Mouse (Mus musculus) limb, embryonic 10.5 days (tissue): ENCODE measurements at regions not wholly inside any gene's neighbourhood (a gene's known extent, or its start where the extent isn't known, plus 50 kb on each side); places are given as distances from the start of the nearest gene placed in this dataset.

Source experiments
- DNase-seq: peaks from one replicate; pipeline ENCODE4 v3.0.0-alpha.2; 2017; ENCODE audit warnings: low spot score
- H3K27ac ChIP-seq: fragments of 300-500 bp; sonication (generic); 2 replicates; pipeline ENCODE4 v1.5.1; 2016; ENCODE audit warnings: mild to moderate bottlenecking
- H3K27me3 ChIP-seq: fragments of 300-500 bp; sonication (generic); 2 replicates; pipeline ENCODE4 v1.6.1; 2016; ENCODE audit warnings: low read depth, mild to moderate bottlenecking; ENCODE audit not compliant: poor library complexity, severe bottlenecking
- H3K36me3 ChIP-seq: fragments of 300-500 bp; sonication (generic); 2 replicates; pipeline ENCODE4 v1.6.1; 2016; ENCODE audit warnings: mild to moderate bottlenecking, moderate library complexity
- H3K4me1 ChIP-seq: fragments of 300-500 bp; sonication (generic); 2 replicates; pipeline ENCODE4 v1.6.1; 2016
- H3K4me3 ChIP-seq: fragments of 300-500 bp; sonication (generic); 2 replicates; pipeline ENCODE4 v1.5.1; 2016; ENCODE audit warnings: mild to moderate bottlenecking, moderate library complexity
- H3K9me3 ChIP-seq: fragments of 300-500 bp; sonication (generic); replicated peaks from 2 replicates; pipeline ENCODE4 v1.6.1; 2016; ENCODE audit warnings: mild to moderate bottlenecking
- WGBS: fragments of 180-500 bp; shearing (Covaris S2); methylation state at CpG from one replicate; pipeline ENCODE4 v1.1.7; 2016; 5-methylcytosine and 5-hydroxymethylcytosine counted together

DNA sequence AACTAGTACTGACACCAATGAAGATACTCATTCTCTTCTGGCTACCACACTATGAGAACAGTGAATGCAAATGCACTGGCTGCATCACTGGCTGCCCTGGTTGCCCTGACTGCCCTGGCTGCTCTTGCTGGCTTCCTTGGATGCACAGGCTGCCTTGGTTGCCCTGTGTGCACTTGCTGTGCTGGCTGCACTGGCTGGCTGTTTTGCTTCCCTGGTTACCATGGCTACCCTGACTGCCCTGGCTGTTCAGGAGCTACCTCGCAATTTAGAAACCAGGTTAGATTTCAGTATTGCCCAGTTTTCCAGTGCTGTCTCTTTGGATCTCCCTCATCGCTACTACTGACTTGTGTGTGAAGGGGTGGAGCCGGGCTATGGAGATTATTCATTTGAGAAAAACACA, 175.7 kb downstream of the Fat4 start:
- Histone ChIP-seq H3K36me3 (no peaks in the 10 kb centered on the region), H3K4me1 (no peaks in the 10 kb centered on the region), H3K27ac (no peak overlapping the region), H3K9me3 (no peaks in the 10 kb centered on the region), H3K4me3 (no peak overlapping the region), H3K27me3 (no peaks in the 10 kb centered on the region)
- 82% methylated on average over 3 of the region's 3 CpGs for WGBS
- DNase-seq = no peak

DNA sequence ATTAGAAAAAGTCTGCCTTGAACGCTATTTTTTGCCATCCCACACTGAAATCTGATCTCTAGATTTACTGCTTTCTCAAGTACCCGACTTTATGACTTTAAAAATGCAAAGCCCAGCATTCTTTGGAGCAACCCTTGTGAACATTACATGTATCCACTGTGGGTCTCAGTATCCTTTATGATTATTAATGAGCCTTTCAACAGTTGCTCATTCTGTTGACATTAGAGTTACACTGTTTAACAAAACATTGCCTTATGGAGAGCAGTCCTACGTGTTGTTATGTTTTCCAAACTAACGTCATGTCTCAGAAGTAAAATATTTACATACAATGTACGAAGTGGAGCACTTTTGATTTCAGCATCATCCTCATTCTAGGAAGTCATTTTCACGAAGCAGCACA, 178.7 kb downstream of the Fat4 start:
- no peaks in the 10 kb centered on the region for H3K4me1 ChIP-seq
- no peak overlapping the region for H3K4me3 ChIP-seq
- no peak for DNase-seq
- no peaks in the 10 kb centered on the region for H3K27me3 ChIP-seq
- 89% methylated on average over 6 of the region's 6 CpGs for WGBS
- H3K27ac ChIP-seq = no peak overlapping the region
- no peaks in the 10 kb centered on the region for H3K36me3 ChIP-seq
- no peaks in the 10 kb centered on the region for H3K9me3 ChIP-seq

DNA sequence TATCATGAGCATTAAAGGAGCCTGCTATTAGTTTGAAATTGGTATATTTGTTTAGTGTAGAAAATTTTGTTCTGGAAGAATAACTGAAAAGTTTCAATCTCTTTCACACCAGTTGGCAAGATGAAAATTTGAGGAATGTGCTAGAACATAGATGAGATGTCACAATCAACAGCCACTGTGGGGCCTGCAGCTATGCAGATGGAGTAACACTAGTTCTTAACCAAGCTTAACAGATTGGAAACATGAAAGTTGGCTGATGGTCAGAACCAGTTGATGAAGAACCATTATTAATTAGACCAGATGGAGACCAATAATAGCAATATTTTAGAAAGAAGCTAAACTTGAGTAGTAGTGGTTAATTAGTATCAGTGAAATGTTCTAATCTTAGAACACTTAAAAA, 182.3 kb downstream of the Fat4 start:
- DNase-seq = no peak
- Histone ChIP-seq H3K36me3 (no peaks in the 10 kb centered on the region), H3K27me3 (no peaks in the 10 kb centered on the region), H3K27ac (no peak overlapping the region), H3K9me3 (no peaks in the 10 kb centered on the region), H3K4me3 (no peak overlapping the region), H3K4me1 (no peaks in the 10 kb centered on the region)

DNA sequence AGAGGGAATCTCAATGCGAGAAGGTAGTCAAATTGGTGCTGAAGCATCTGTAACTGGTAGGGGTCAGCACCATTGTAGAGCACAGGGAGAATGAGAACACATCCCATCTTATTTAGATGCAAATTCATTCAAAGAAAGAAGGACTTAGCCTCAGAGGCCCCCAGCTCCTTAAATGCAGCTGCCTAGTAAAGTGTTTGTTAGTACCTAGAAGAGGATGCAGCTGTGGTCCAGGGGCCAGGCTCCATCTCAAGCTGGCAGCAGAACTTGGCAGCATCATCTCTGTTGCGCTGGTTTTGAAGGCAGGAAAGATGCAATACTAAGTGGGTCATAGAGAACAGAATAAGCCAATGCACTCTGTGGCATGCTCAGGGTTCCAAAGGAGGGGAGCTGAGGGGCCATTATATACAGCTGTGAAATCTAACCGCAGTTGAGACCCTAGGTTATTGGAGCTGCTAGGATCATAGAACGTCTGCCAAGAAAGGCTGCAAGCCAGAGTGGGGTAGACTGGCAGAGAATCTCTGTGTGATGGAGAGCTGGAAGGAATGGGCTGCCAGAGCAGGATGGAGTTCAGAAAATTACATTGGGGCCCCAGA, 196.0 kb downstream of the Fat4 start:
- Histone ChIP-seq H3K4me3 (no peak overlapping the region), H3K27me3 (no peaks in the 10 kb centered on the region), H3K36me3 (no peaks in the 10 kb centered on the region), H3K4me1 (0 out of 2 replicates have a peak, but pooled peaks cover 4% of the 10 kb centered on the region), H3K9me3 (no peaks in the 10 kb centered on the region), H3K27ac (no peak overlapping the region)
- WGBS = 78% methylated on average over 4 of the region's 4 CpGs
- no peak for DNase-seq

DNA sequence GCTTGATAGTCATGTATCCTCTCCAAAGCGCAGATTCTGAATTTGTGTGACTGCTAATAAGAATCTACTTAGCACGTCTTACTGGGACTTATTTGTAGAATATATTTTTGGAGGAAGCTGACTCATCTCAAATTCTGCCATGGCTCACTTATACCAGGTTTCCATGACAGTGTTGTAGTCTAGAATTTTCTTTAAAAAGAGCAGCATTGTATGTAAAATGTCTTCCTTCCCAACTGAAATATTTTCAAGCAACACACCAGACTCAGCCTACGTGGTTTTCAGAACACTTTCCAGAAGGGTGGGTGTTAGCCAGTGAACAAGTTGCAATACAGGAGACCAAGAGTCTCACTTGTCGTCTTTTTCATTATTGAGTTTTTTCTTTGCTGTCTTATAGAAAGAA, 202.2 kb downstream of the Fat4 start:
- 91% methylated on average over 4 of the region's 4 CpGs for WGBS
- no peak for DNase-seq
- Histone ChIP-seq H3K4me1 (peaks cover 3% of the 10 kb centered on the region; the same call in 1 of the 2 replicates), H3K27ac (no peak overlapping the region), H3K36me3 (no peaks in the 10 kb centered on the region), H3K4me3 (no peak overlapping the region), H3K27me3 (no peaks in the 10 kb centered on the region), H3K9me3 (no peaks in the 10 kb centered on the region)

DNA sequence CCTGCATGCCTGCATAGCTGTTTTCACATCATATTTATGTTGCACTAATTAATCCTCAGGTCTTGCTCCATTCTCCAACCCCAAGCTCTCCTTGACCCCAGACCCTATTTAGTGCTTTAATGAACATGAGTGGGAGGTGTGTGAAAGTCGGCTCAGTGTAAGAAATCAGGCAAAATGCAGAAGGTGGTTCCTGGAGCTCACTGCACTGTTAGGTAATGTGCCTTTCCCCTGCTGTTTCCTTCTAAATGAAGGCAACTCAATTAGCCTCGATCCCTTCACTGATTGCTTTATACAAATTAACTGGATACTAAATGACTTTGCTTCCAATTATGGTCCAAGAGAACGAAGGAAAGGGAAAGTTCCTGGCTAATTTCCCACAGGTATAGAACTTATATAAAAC, 215.6 kb downstream of the Fat4 start:
- Histone ChIP-seq H3K27me3 (no peaks in the 10 kb centered on the region), H3K4me1 (no peaks in the 10 kb centered on the region), H3K9me3 (no peaks in the 10 kb centered on the region), H3K27ac (no peak overlapping the region), H3K36me3 (no peaks in the 10 kb centered on the region), H3K4me3 (no peak overlapping the region)
- DNase-seq = no peak
- 77% methylated on average over 3 of the region's 3 CpGs for WGBS

DNA sequence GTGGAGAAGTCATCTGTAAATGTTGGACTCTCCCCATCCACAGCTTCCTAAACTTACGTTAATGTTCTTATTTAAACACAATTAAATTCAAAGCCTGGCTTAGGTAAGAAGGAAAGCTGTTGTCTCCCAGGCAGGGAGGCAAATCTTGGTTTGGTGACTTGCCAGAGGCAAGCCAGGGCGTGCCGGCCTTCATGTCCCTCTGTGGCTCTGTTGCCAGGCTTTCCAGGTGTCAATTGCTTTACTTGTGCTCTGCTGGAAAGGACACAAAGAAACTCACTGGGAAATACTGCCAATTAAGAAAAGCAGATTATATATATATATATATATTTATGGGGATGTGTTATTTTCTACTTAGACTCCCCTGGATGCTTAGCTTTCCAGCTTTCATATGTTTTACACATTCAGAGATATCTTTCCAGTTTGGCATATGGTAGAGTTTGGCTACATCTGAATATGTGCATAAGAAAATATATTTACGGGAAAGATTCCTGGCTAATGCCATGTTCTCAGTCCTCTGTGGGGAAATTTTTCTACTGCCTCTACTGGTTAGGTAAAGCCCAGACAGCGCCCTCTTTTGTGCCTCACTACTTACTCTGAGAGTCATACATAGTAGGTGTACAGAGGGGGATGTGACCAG, 223.1 kb downstream of the Fat4 start:
- no peaks in the 10 kb centered on the region for H3K4me1 ChIP-seq
- H3K27ac ChIP-seq = no peak overlapping the region
- H3K27me3 ChIP-seq = no peaks in the 10 kb centered on the region
- H3K36me3 ChIP-seq = no peaks in the 10 kb centered on the region
- no peaks in the 10 kb centered on the region for H3K9me3 ChIP-seq
- H3K4me3 ChIP-seq = no peak overlapping the region
- no peak for DNase-seq
- WGBS = 88% methylated on average over 5 of the region's 5 CpGs

DNA sequence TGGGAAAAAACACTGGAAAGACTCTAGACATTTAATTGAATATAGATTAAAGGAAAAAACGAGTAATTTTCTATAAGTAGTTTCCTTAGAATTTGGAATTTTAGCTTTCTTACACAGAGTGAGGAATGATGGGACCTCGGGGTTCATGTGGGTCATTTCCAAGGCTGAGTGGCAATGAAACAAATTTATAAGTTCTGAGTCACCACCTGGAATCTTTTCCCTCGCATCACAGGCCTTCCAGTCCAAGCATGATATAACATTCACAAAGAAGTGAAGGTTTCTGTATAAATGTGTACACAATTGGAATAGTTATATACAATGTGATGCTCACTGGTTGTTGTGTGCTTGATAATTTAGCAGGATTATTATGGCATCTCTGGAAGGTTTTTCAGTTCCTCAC, 227.3 kb downstream of the Fat4 start:
- Histone ChIP-seq H3K4me3 (no peak overlapping the region), H3K36me3 (no peaks in the 10 kb centered on the region), H3K27me3 (no peaks in the 10 kb centered on the region), H3K27ac (no peak overlapping the region), H3K4me1 (no peaks in the 10 kb centered on the region), H3K9me3 (no peaks in the 10 kb centered on the region)
- WGBS = 87% methylated on average over 3 of the region's 3 CpGs
- DNase-seq = no peak

DNA sequence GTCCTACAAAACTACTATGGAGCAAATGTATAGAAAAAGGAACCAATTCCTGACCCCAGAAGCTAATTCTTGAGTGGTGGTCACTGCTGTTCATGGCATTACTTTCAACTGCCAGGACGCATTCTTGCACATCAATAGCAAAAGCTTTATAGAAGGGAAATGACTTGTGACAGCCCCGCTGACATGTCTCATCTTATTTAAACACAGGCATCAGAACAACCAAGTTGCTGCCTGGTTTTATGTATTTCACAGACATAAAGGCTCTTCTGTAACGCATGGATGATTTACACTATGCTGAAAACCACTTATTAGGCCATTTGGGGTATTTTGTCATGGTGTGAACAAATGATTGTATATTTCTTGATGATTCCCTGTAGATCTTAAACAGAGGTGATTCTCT, 228.1 kb downstream of the Fat4 start:
- Histone ChIP-seq H3K36me3 (no peaks in the 10 kb centered on the region), H3K9me3 (no peaks in the 10 kb centered on the region), H3K27me3 (no peaks in the 10 kb centered on the region), H3K4me3 (no peak overlapping the region), H3K27ac (no peak overlapping the region), H3K4me1 (no peaks in the 10 kb centered on the region)
- 86% methylated on average over 3 of the region's 3 CpGs for WGBS
- DNase-seq = no peak

DNA sequence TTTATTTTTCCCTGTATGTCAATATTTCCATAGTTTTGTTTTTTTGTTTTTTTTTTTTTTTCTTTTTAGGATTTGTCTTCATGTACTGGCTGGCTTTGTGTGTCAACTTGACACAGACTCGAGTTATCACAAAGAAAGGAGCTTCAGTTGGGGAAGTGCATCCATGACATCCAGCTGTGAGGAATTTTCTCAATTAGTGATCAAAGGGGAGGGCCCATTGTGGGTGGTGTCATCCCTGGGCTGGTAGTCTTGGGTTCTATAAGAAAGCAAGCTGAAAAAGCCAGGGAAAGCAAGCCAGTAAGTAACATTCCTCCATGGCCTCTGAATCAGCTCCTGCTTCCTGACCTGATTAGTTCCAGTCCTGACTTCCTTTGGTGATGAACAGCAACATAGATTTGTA, 228.7 kb downstream of the Fat4 start:
- H3K27me3 ChIP-seq = no peaks in the 10 kb centered on the region
- H3K36me3 ChIP-seq = no peaks in the 10 kb centered on the region
- no peak overlapping the region for H3K27ac ChIP-seq
- H3K9me3 ChIP-seq = no peaks in the 10 kb centered on the region
- no peak overlapping the region for H3K4me3 ChIP-seq
- DNase-seq = no peak
- no peaks in the 10 kb centered on the region for H3K4me1 ChIP-seq
- 36% methylated on average over 1 of the region's 1 CpGs for WGBS

DNA sequence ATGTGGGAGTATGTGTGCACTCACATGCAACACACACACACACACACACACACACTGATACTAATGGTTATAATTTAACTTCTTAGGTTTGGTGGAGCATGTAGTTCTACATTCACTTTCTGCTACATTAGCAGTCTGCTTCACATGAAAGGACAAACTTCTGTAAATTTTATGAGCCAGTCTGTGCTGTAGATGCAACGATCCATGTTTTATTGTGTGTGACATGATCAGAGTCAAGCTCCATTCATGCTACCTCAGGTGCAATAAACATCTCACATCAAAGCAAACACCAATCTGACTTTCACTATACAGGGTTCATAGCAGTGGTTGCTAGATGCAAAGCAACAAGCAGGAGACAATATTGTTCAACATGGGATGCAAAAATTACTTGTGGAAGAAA, 235.5 kb downstream of the Fat4 start:
- WGBS = 31% methylated on average over 1 of the region's 1 CpGs
- DNase-seq = no peak
- H3K9me3 ChIP-seq = no peaks in the 10 kb centered on the region
- H3K27ac ChIP-seq = no peak overlapping the region
- H3K36me3 ChIP-seq = no peaks in the 10 kb centered on the region
- no peaks in the 10 kb centered on the region for H3K27me3 ChIP-seq
- no peaks in the 10 kb centered on the region for H3K4me1 ChIP-seq
- no peak overlapping the region for H3K4me3 ChIP-seq

DNA sequence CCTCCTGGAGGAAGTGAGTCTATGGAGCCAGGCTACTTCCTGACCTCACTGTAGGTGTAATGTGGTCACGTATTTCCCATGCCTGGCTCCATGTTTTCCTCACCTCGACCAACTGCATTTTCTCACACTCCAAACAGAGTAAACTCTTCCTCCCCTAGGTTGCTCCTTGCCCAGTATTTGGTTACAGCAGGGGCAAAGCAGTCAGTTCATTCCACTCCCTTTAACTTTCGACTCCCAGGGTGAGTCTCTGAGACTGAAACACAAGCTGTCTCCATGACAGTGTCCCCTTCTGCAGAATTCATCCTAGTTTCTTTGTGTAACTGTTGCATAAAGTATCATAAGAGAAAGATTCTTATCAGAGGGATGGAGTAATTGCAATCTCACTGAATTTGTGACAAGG, 243.8 kb downstream of the Fat4 start:
- WGBS = 90% methylated on average over 3 of the region's 3 CpGs
- H3K36me3 ChIP-seq = no peaks in the 10 kb centered on the region
- H3K27me3 ChIP-seq = no peaks in the 10 kb centered on the region
- H3K4me3 ChIP-seq = no peak overlapping the region
- H3K9me3 ChIP-seq = no peaks in the 10 kb centered on the region
- DNase-seq = no peak
- no peaks in the 10 kb centered on the region for H3K4me1 ChIP-seq
- H3K27ac ChIP-seq = no peak overlapping the region

DNA sequence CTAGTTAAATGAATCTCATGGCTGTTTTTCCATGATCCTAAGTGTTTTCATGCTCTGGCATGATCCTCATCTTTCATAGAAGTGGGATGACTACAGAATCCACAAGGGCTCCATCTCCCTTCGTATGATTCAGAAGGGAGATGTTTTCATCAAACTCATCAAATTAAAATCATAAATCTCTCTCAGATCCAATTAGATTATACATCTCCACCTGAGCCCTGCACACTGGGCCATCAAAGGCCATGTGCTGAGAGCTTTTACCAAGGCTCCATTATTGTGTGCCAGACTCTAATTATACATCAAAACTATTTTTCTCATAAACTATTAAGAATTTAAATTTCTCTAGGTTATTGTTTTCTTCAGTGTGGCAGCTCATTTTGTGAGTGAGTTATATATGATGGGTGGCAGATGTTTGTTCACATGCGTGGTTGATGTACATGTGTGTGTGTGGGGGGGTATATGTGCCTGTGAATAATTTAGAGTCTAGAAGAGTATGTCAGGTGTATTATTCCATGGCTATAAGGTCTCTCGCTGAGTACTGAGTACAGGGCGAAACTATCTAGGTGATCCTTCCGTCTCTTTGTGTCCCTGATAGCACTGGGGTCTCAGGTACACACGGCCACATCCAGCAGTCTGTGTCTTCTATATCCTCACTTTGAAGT, 278.4 kb downstream of the Fat4 start:
- Histone ChIP-seq H3K36me3 (no peaks in the 10 kb centered on the region), H3K27me3 (no peaks in the 10 kb centered on the region)

More for the DNA sequence above, 278.4 kb downstream of the Fat4 start:
- 90% methylated on average over 6 of the region's 6 CpGs for WGBS
- H3K9me3 ChIP-seq = no peaks in the 10 kb centered on the region
- no peaks in the 10 kb centered on the region for H3K4me1 ChIP-seq
- H3K27ac ChIP-seq = no peak overlapping the region
- H3K4me3 ChIP-seq = no peak overlapping the region
- no peak for DNase-seq
